Mouse (Mus musculus) left cerebral cortex, adult 18-20 months (tissue): ENCODE data around the gene Hormad2. TPM values are rescaled to one million over a fixed set of nuclear protein-coding genes. Genes with fewer than 3 reads are reported as not detected.

Experiments
- DNase-seq, 2 experiments: peaks; one replicate each; pipeline ENCODE4 v3.0.0; 2021 to 2022; ENCODE audit warnings: low spot score in 2 of 2, mixed read lengths in 1 of 2
- total RNA-seq, 2 experiments: library from RNA; stranded (reverse); gene quantifications; 2 replicates each; pipeline ENCODE4 v1.2.3; 2021

The Hormad2 gene
- total RNA-seq, 2 experiments from 2014 or later = not detected

- no peak for DNase-seq
Measured at GRCm38 (mm10) chr11:4305090-4305489, 135.8 kb downstream of the Hormad2 start.

GRCm38 (mm10) chr11:4304203-4304602, 136.7 kb downstream of the Hormad2 start:
- no peak for DNase-seq

DNA sequence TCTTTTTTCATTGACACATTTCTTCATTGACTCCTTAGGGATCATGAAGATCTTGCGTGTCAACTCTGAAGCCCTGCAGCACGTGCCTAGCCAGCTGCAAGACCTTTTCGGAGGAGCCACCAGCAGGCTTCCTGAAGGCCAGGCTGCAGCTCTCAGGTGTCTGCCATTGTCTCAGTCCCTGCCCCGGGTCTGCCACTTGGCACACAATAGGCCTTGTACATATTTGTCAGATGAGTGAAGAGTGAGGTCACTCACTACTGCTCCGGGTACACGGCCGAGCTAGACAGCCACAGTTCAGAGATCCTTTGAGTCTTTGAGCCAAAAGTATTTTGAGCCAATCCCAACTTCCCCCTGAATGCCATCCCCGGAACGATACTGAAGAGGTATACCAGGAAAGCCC, 137.9 kb downstream of the Hormad2 start:
- no peak for DNase-seq

GRCm38 (mm10) chr11:4302363-4302913, 138.5 kb downstream of the Hormad2 start:
- no peak for DNase-seq

DNA sequence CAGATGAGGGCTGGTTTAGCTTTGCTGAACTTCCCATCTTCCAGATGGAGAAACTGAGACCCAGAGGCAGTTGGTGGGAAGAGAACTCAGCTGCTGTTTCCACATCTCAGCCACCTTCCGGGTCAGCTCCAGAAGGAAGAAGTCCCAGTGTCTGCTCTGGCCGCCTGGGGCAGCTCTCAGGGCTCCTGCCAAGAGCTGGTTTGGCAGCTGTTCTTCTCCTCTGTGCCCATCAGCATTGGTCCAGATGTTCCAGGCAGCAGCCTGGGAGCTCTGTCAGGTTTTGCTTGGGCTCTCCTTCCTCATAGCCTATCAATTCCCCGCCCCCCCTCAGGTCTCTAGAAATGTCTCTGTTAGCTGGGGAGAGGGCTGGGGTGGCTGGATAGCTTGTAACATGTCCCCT, 140.2 kb downstream of the Hormad2 start:
- DNase-seq = no peak

GRCm38 (mm10) chr11:4299735-4300474, 141.0 kb downstream of the Hormad2 start:
- no peak for DNase-seq

DNA sequence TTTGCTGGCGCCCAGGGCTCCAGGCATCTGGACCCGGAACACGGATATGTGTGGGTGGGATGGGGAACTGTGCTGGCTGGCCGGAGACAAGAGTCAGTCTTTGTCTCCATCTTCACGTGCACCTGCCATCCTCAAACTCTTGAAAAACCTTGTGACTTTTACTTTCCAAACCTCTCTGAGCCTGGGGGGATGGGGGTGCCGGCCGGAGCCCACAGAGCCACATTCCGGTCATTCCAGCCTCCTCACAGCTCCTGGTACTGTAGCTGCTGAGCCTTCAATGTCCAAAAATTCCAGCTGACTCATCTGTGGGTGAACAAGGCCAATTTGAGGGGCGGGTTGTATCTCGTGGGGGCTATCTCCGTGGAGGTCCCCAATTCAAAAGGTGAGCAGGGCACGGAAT, 141.7 kb downstream of the Hormad2 start:
- DNase-seq = no peak

DNA sequence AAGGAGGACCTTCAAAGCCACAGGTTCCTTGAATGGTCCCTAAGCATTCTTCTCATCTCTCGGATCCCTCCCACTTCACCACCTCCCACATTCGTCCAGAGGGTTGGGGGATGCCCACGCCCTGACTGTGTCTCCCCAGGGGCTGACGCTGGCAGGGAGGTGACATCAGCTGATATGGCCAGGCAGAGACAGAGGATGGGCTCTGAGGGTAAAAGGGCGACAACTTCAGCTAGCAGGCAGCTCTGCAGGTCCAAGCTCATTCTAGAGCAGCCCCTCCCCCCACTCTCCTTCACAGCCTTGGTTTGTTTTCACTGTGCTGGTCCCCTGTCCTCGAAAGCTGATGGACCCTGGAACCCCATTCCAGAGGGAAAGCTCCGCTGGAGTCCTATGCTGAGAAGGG, 142.3 kb downstream of the Hormad2 start:
- DNase-seq = no peak

- no peak for DNase-seq
Measured at GRCm38 (mm10) chr11:4297753-4298152, 143.2 kb downstream of the Hormad2 start.

- DNase-seq = no peak
Measured at GRCm38 (mm10) chr11:4296610-4297275, 144.2 kb downstream of the Hormad2 start.

Other genes starting within 250 kb of the Hormad2 start
- gene Castor1, start 222.9 kb downstream of the Hormad2 start, total RNA-seq = 1 to 10 TPM; 3.1 to 3.2 TPM
- gene Osm, start 204.7 kb downstream of the Hormad2 start, total RNA-seq = under 1 TPM in 1 of 2 experiments, not detected in 1; 0.19 TPM
- 1 to 10 TPM; 1.3 to 1.6 TPM for gene Lif, start 183.5 kb downstream of the Hormad2 start, total RNA-seq
- 10 to 100 TPM; 70.7 to 71.3 TPM for gene Mtmr3, start 153.8 kb upstream of the Hormad2 start, total RNA-seq
- not detected for gene Gm11032, start 179.0 kb upstream of the Hormad2 start, total RNA-seq
- gene Ascc2, start 196.6 kb upstream of the Hormad2 start, total RNA-seq = 10 to 100 TPM; 19.2 to 19.5 TPM